Mouse (Mus musculus) megakaryocyte, embryonic 14.5 days (primary cell): ENCODE measurements around the gene Dpp6.

Experiments
- FLI1 ChIP-seq: IDR thresholded peaks from 2 replicates; pipeline ENCODE4 v1.6.1; 2012; ENCODE audit warnings: low read length, inconsistent platforms, mixed read lengths
- GATA1 ChIP-seq: IDR thresholded peaks from 3 replicates; pipeline ENCODE4 v1.6.1; 2012; ENCODE audit warnings: mixed read lengths, low read length, inconsistent platforms, borderline replicate concordance

DNA sequence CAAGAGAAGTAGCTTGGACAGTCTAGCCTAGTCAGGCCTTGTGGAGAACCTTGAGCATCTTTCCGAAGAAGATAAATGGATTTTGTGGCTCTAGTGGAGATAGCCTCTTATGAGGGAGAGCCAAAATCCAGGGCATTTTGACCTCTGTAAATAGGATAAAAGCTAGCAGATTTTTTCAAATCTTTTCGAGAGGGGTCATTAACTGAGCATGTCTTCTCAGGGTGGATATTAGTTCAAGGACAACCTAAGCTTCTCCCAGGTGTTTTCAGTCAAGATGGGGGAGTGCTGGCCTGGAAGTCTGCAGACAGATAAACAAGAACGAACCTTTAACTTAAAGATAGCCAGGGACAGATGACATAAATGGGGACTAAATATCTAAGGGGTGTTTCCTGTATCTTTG lies 581.4 kb downstream of the Dpp6 start:
- TF ChIP-seq FLI1 (no peak), GATA1 (no peak)
